Mouse (Mus musculus) neural tube, embryonic 14.5 days (tissue): ENCODE measurements at regions not wholly inside any gene's neighbourhood (a gene's known extent, or its start where the extent isn't known, plus 50 kb on each side); places are given as distances from the start of the nearest gene placed in this dataset.

Experiments
- ATAC-seq: fragments of 200-750 bp; cut with Nextera tagmentation; 2 replicates; pipeline ENCODE4 v1.8.0; 2017; ENCODE audit warnings: low read depth, mild to moderate bottlenecking, moderate TSS enrichment, moderate library complexity
- H3K27ac ChIP-seq: fragments of 300-500 bp; sonication (generic); 2 replicates; pipeline ENCODE4 v1.5.1; 2014; ENCODE audit warnings: low read depth, mild to moderate bottlenecking, control low read depth, low read length, moderate library complexity, mixed read lengths
- H3K27me3 ChIP-seq: fragments of 300-500 bp; sonication (generic); 2 replicates; pipeline ENCODE4 v1.6.1; 2014; ENCODE audit warnings: low read length; ENCODE audit not compliant: control insufficient read depth, insufficient read depth
- H3K36me3 ChIP-seq: fragments of 300-500 bp; sonication (generic); 2 replicates; pipeline ENCODE4 v1.6.1; 2014; ENCODE audit warnings: low read length, mixed read lengths; ENCODE audit not compliant: control insufficient read depth, insufficient read depth
- H3K4me1 ChIP-seq: fragments of 300-500 bp; sonication (generic); 2 replicates; pipeline ENCODE4 v1.6.1; 2014; ENCODE audit warnings: low read length; ENCODE audit not compliant: control insufficient read depth, insufficient read depth
- H3K4me2 ChIP-seq: fragments of 300-500 bp; sonication (generic); 2 replicates; pipeline ENCODE4 v1.6.1; 2014; ENCODE audit warnings: mild to moderate bottlenecking, low read depth, low read length, control low read depth
- H3K4me3 ChIP-seq: fragments of 300-500 bp; sonication (generic); 2 replicates; pipeline ENCODE4 v1.5.1; 2014; ENCODE audit warnings: low read depth, low read length, control low read depth, mixed read lengths
- H3K9ac ChIP-seq: fragments of 300-500 bp; sonication (generic); replicated peaks from 2 replicates; pipeline ENCODE4 v1.6.1; 2014; ENCODE audit warnings: low read depth, mild to moderate bottlenecking, control low read depth, low read length, mixed read lengths
- H3K9me3 ChIP-seq: fragments of 300-500 bp; sonication (generic); 2 replicates; pipeline ENCODE4 v1.6.1; 2016; ENCODE audit warnings: low read length; ENCODE audit not compliant: control insufficient read depth
- WGBS: fragments of 180-500 bp; shearing (Covaris S2); extraction: QIAGEN DNeasy Blood & Tissue Kit; methylation state at CpG from one replicate; pipeline ENCODE4 v1.1.7; 2014; 5-methylcytosine and 5-hydroxymethylcytosine counted together

- 0 out of 2 replicates have a peak, but pooled peaks have one; percentile 28 for ATAC-seq
- H3K4me2 ChIP-seq, result no peak overlapping the region
- H3K4me3 ChIP-seq, result no peak overlapping the region
- 39% methylated on average over 5 of the region's 5 CpGs for WGBS
- H3K9me3 ChIP-seq, result no peaks in the 10 kb centered on the region
- H3K27me3 ChIP-seq, result no peaks in the 10 kb centered on the region
- no peak overlapping the region for H3K27ac ChIP-seq
- no peaks in the 10 kb centered on the region for H3K36me3 ChIP-seq
- H3K9ac ChIP-seq, result no peak overlapping the region
- no peaks in the 10 kb centered on the region for H3K4me1 ChIP-seq
Measured at GRCm38 (mm10) chrX:85481326-85481725, 92.5 kb upstream of the Tab3 start.

DNA sequence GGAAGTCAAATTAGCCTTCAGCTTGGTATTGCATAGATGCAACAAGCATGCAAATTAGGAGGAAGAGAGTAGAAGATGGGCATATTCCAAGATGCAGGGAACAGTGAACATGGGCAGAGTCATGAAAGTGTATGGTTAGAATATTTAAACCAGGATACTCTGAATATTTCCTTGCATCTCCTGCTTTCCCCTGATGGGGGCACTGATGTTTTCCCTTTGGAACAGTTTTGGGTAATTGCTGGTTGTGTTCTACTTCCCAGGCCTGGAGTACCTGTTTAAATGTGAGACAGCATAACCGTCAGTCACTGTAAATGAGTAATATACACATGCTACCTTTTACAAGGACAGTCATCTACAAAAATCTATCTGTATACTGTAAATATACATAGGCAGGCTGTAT is 76.9 kb upstream of the Tab3 start:
- ATAC-seq, result no peak
- Histone ChIP-seq H3K4me1 (no peaks in the 10 kb centered on the region), H3K4me3 (no peak overlapping the region), H3K9me3 (no peaks in the 10 kb centered on the region), H3K27ac (no peak overlapping the region), H3K36me3 (no peaks in the 10 kb centered on the region), H3K27me3 (no peaks in the 10 kb centered on the region), H3K9ac (no peak overlapping the region), H3K4me2 (no peak overlapping the region)
- 89% methylated on average over 1 of the region's 1 CpGs for WGBS
